Mouse (Mus musculus) erythroblast, embryonic 14.5 days (primary cell): ENCODE data around the gene Egln1. TPM values are rescaled to one million over a fixed set of nuclear protein-coding genes. Genes with fewer than 3 reads are reported as not detected.

ENCODE experiments used
- H3K27me3 ChIP-seq: 2 replicates; pipeline ENCODE4 v1.6.1; 2012; ENCODE audit warnings: inconsistent platforms; ENCODE audit not compliant: control insufficient read depth
- H3K36me3 ChIP-seq: 2 replicates; pipeline ENCODE4 v1.6.1; 2012; ENCODE audit warnings: mild to moderate bottlenecking, inconsistent platforms; ENCODE audit not compliant: control insufficient read depth
- H3K4me1 ChIP-seq: 2 replicates; pipeline ENCODE4 v1.6.1; 2012; ENCODE audit warnings: inconsistent platforms; ENCODE audit not compliant: control insufficient read depth
- H3K4me3 ChIP-seq: replicated peaks from 2 replicates; pipeline ENCODE3; 2012; ENCODE audit warnings: moderate library complexity, mild to moderate bottlenecking, inconsistent platforms
- H3K9me3 ChIP-seq: 2 replicates; pipeline ENCODE4 v1.6.1; 2012; ENCODE audit warnings: low read length, inconsistent platforms, mixed read lengths; ENCODE audit not compliant: control insufficient read depth
- GATA1 ChIP-seq: IDR thresholded peaks from 2 replicates; pipeline ENCODE4 v1.6.1; 2012; ENCODE audit warnings: low read length, inconsistent platforms, mixed read lengths
- TAL1 ChIP-seq: IDR thresholded peaks from 3 replicates; pipeline ENCODE4 v1.6.1; 2012; ENCODE audit warnings: low read length, inconsistent platforms, mixed read lengths
- polyA plus RNA-seq: library from polyadenylated mRNA; stranded (reverse); fragments of >175 nt; gene quantifications from 2 replicates; pipeline ENCODE4 v1.2.3, GENCODE M21; 2012

Egln1 gene
- polyA plus RNA-seq, 1 experiment = 0.56 TPM

DNA sequence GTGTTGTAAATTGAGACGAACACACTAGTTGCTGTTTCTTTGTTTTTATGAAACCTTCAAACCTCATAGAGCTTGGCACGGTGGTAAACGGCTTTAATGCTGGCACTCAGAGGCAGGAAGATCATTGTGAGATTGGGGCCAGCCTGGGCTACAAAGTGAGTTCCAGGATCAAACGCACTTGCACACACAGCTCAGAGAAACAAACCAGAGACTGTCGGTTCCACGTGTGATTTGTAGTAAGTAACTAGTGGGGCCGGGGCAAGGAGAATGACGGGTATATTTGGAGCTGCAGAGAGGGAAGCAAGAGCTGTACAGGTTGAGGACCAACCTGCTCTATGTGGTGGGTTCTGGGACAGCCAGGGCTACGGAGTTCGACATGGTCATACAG lies 939 bp upstream of the Egln1 start:
- Histone ChIP-seq H3K9me3 (no peaks in the 10 kb centered on the region), H3K4me3 (peak overlapping the region; percentile 86), H3K27me3 (peaks cover 34% of the 10 kb centered on the region), H3K4me1 (peaks cover 37% of the 10 kb centered on the region), H3K36me3 (no peaks in the 10 kb centered on the region)
- TF ChIP-seq TAL1 (no peak), GATA1 (no peak)

GRCm38 (mm10) chr8:124948733-124949111 lies 402 bp downstream of the Egln1 start:
- TF ChIP-seq TAL1 (no peak), GATA1 (no peak)
- no peaks in the 10 kb centered on the region for H3K9me3 ChIP-seq
- peaks cover 34% of the 10 kb centered on the region for H3K27me3 ChIP-seq
- H3K36me3 ChIP-seq = peaks cover 2% of the 10 kb centered on the region; the same call in 1 of the 2 replicates
- H3K4me1 ChIP-seq = peaks cover 39% of the 10 kb centered on the region
- peak overlapping the region; percentile 86 for H3K4me3 ChIP-seq

- no peak for TF ChIP-seq TAL1
- no peak for TF ChIP-seq GATA1
- Histone ChIP-seq H3K36me3 (peaks cover 2% of the 10 kb centered on the region; the same call in 1 of the 2 replicates), H3K4me1 (peaks cover 39% of the 10 kb centered on the region), H3K9me3 (no peaks in the 10 kb centered on the region), H3K27me3 (peaks cover 34% of the 10 kb centered on the region), H3K4me3 (peak overlapping the region; percentile 86)
Observed at GRCm38 (mm10) chr8:124947865-124948732, 1.0 kb downstream of the Egln1 start.

- TF ChIP-seq GATA1 = no peak
- TF ChIP-seq TAL1 = no peak
- peaks cover 12% of the 10 kb centered on the region for H3K36me3 ChIP-seq
- no peaks in the 10 kb centered on the region for H3K9me3 ChIP-seq
- peaks cover 27% of the 10 kb centered on the region for H3K4me1 ChIP-seq
- peaks cover 31% of the 10 kb centered on the region for H3K27me3 ChIP-seq
- no peak overlapping the region for H3K4me3 ChIP-seq
Observed at GRCm38 (mm10) chr8:124944406-124944805, 4.7 kb downstream of the Egln1 start.

DNA sequence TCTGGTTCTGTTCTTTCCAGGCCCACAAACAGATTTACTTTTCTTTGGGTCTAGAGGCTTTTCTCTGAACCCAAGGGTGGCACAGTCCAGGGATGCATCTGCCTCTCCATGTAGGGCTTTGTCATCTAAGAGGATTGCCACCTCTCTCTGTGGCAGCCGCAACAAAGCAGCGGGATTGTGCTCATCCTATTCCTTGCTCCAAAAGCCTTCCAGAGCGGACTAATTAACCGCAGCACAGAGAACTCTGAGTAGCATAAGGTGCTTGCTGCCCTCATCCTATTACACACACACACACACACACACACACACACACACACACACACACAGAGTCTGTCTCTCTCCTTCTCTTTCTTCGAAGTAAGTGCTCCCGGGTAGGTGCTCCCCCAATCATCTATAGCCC lies 5.3 kb downstream of the Egln1 start:
- H3K36me3 ChIP-seq = peaks cover 16% of the 10 kb centered on the region
- peaks cover 25% of the 10 kb centered on the region for H3K4me1 ChIP-seq

DNA sequence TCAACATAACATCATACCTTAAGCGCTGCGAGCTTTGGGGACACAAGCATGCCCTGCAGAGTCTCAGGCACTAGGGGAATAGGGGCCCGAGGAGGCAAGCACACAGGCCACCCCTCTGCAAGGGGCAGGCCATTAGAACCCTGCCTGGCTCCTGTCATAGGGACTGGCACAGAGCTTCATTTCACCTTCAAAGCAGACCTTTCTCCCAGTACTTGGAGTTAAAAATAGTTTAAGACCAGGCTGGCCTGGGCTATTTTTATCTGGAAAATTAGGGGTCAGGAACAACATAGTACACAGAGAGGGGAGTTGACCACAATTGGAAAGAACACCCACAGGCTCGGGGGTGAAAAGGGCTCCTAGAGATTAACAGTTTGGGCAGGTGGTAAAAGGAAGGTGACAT lies 11.8 kb downstream of the Egln1 start:
- Histone ChIP-seq H3K4me1 (no peaks in the 10 kb centered on the region), H3K9me3 (no peaks in the 10 kb centered on the region), H3K4me3 (no peak overlapping the region), H3K36me3 (peaks cover 12% of the 10 kb centered on the region), H3K27me3 (no peaks in the 10 kb centered on the region)
- TF ChIP-seq TAL1 = no peak
- no peak for TF ChIP-seq GATA1

More for the DNA sequence above, 5.3 kb downstream of the Egln1 start:
- H3K27me3 ChIP-seq = peaks cover 28% of the 10 kb centered on the region
- TF ChIP-seq TAL1 (no peak), GATA1 (no peak)
- no peak overlapping the region for H3K4me3 ChIP-seq
- no peaks in the 10 kb centered on the region for H3K9me3 ChIP-seq

- peaks cover 11% of the 10 kb centered on the region for H3K36me3 ChIP-seq
- no peak overlapping the region for H3K4me3 ChIP-seq
- H3K27me3 ChIP-seq = no peaks in the 10 kb centered on the region
- TF ChIP-seq GATA1 (no peak), TAL1 (no peak)
- H3K4me1 ChIP-seq = no peaks in the 10 kb centered on the region
- no peaks in the 10 kb centered on the region for H3K9me3 ChIP-seq
Observed at GRCm38 (mm10) chr8:124936699-124937098, 12.4 kb downstream of the Egln1 start.

- no peak overlapping the region for H3K4me3 ChIP-seq
- H3K36me3 ChIP-seq = peaks cover 5% of the 10 kb centered on the region; the same call in 1 of the 2 replicates
- TF ChIP-seq TAL1 (no peak), GATA1 (no peak)
- peaks cover 2% of the 10 kb centered on the region; the same call in 1 of the 2 replicates for H3K4me1 ChIP-seq
- H3K9me3 ChIP-seq = no peaks in the 10 kb centered on the region; the same call in 1 of the 2 replicates
- H3K27me3 ChIP-seq = no peaks in the 10 kb centered on the region
Observed at GRCm38 (mm10) chr8:124935116-124935515, 14.0 kb downstream of the Egln1 start.

GRCm38 (mm10) chr8:124932435-124932834 lies 16.7 kb downstream of the Egln1 start:
- H3K27me3 ChIP-seq = no peaks in the 10 kb centered on the region
- no peaks in the 10 kb centered on the region; the same call in 1 of the 2 replicates for H3K36me3 ChIP-seq
- H3K4me3 ChIP-seq = no peak overlapping the region
- TF ChIP-seq TAL1 (no peak), GATA1 (no peak)
- H3K9me3 ChIP-seq = no peaks in the 10 kb centered on the region; the same call in 1 of the 2 replicates
- H3K4me1 ChIP-seq = peaks cover 3% of the 10 kb centered on the region; the same call in 1 of the 2 replicates
